Mouse (Mus musculus): ENCODE data around the gene Trim9.

Trim9 gene

DNA sequence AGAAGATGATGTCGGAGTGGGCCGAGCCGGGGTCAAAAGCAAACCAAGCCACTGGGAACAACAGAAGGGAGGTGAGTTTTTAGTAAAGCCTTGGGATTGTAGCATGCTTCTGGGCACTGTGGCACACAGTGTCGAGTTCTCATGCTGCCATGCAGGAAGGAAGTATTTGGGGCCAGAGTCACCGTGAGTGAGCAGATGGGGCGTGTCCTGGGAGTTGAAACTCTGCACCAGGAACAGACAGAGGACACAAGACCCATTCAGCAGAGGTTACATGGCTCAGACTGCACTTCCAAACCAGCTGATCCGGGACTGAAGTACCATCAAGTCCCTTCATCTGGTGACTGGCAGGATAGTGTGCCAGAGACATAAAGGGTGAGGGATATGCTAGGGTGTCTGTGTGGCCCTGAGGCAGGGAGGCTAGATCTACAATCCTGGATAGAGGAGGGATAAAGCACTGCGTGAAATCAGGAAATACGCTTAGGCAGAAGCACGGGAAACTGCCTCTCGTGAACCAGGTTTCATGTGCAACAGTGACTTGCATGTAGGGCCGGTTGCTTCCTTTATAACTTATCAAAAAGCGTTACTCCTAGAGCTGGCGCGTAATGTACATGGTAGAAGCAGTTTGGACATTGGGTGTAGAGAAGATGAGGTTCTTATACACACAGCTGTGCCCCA lies 96.1 kb downstream of the Trim9 start:
- DNase-seq (ENCODE audit: low spot score), result no peak

DNA sequence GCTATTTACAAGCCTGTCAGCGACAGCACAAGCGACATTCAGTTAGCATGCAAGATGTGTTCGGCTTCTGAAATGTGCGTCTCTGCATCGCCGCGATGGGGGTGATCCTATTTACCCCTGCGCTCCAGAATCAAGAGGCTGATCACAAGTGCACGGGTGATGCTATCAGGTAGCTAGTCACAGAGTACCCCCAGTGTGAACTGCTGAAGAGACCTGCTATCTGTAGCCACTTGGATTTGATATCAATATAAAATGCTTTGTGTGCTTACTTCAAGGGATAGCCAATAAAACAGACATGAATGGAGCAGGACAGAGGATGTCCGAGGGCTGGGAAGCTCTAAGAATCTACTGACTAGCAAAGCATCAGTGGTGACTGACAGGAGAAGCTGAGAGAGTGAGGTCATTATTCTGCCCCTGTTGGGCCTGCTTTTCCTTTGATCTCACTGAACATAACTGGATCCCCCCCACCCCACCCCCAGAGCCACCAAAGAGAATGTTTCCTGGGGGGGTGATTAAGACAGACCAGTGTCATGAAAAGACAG lies 97.7 kb downstream of the Trim9 start:
- no peak for DNase-seq (ENCODE audit: low spot score)

DNA sequence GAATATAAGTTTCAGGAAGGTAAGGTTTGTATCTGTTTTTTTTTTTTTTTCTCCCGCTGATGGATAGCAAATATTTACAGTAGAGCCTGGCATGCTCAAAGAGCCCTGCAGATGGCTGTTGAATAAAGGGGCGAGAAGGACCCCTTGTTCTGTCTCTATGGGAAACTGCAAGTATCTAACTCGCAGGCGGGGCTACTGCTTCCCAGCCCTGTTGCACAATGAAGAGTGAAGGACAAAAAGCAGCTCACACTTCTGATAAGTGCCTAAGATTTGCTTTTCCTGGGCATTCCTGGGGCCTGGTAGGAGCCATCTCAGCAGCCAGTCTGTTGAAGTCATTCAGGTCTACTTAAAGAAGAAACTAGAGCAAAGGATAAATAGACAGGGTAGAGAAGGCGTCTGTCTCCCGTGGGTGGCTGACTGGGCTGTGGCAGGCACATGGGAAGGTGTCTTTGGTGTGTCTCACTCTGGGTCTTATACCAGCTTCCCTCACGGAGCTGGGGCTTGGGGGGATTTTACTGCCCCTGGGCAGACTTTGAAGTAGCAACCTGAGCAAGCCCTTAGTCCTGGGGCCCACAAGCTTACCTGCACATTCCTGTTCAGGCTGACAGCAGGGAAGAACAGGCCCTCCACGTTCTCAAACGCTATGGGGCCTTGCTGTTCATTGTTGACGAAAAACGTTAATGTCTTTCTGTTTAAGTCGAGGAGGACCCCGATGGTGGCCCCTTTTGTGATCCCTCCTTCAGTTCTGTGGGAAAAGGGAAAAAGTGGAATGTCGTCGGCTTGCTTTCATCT lies 99.5 kb downstream of the Trim9 start:
- DNase-seq (ENCODE audit: low spot score), result no peak

DNA sequence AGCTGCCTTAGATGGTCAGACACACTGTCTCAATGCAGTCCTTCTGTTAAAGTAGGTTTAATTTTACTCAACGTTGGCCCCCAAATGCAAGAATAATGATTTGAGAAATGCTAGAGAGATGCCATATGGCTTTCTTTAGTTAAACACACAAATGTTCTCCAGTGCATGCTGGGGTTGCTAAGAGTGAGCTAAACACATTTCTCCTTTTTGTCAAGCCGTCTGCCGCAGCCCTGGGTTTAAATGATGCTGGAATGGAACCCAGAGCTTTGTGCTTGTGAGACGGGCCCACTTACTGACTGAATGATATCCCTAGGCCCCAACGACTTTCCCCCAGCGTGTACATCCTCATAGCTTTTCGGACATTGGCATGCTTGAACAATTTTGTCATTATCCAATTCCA lies 104.9 kb downstream of the Trim9 start:
- DNase-seq (ENCODE audit: low spot score), result no peak

DNA sequence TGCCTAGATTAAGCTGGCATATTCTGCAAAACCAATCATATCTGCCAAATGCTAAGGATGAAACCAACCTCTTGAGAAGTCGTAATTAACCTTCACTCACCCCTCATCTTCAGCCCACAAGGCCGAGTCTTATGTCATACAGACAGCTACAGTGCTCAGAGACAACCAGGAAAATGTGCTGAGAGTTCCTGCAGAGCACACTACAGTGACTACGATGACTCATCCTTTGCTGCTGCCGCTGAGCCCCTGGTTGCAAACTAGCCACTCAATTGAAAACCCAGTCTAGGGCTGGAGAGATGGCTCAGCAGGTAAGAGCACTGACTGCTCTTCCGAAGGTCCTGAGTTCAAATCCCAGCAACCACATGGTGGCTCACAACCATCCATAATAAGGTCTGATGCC lies 107.7 kb downstream of the Trim9 start:
- no peak for DNase-seq (ENCODE audit: low spot score)

DNA sequence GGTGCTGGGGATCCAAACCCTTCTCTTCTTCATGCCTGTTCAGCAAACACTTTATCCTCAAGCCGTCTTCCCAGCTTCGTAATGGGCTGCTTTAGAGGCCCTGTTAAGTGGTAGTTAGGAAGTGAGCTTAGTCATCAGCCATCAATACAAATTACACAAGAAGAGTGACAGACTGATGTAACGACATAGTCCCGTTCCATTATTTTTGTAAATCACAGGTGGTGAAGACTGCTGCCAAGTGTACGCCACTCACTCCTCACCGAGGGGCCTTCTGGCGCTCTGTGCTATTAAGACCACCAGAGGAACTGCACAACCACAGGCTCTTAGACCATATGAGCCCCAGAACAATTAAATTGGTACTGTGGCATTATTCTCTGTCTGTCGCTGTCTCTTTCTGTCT lies 108.8 kb downstream of the Trim9 start:
- DNase-seq (ENCODE audit: low spot score), result no peak

DNA sequence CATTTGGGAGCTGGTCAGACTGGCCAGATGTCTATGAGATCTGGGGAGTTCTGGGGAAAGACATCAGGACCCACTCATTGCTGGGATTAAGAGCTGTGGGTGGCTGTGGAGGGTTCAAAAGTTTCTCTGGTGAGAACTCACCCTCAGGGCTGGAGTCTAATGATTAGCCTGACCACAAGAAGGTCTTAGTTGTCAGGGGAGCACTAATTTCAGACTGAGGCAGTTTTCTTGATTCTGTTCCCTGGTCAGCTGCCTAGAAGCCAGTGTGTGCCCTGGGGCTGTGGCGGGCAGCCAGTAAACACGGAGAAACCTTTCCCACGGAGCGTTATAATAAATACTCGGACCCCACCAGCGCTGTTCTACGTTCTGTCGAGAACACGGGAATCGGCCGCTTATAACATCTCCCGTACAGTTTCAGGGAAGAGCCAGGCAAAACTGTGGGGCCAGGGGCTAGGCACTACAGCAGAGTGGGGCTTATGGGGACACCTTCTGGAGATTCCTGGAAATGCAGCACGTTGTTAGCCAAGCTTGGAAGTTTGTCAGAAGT lies 112.4 kb downstream of the Trim9 start:
- DNase-seq (ENCODE audit: low spot score), result no peak

DNA sequence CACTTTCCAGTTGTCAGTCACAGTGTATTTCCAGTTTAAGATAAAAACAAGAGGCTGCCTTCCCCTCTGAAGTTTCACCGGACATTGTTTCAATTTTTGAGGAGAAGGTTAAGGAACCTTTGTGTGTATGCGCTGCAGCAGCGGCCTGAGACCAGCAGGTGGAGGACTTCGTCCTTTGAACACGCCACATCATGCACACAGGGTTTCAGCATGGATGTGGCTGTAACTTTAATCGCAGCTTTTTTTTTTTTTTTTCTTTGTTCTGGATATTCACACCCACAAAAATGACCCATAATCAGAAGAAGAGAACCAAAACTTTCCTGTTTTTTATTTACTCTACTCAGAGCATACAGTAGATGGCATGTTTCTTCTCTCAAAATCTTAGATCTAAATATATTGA lies 113.0 kb downstream of the Trim9 start:
- DNase-seq (ENCODE audit: low spot score), result no peak

DNA sequence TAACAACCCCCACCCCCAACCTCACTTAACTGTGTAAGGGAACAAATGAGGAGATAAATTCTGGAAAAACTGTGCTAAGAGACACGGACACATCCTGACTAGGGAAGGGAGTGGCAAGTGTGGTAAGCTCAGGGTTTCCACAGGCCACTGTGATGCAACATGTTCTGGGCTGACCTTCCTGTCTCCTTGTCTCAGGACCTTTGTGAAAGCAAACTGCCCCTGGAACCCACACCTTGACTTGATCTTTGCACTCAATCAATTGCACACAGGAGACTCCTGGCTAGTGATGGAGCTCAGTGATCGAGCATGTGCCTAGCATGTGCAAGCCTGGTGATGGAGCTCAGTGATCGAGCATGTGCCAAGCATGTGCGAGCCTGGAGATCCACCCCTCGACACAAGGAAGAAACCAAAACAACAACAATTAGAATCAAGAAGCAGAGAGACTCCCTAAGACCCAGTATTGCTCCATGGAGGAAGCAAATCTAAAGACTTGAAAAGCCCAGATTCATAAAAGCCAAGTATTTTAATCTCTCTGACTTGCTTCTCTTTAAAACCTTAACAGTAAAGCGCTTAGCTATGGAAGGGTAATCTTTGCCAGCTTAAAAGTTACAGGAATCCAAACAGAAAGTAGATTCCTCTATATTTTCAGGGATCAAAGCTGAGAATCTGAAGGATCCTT lies 113.6 kb downstream of the Trim9 start:
- no peak for DNase-seq (ENCODE audit: low spot score)

DNA sequence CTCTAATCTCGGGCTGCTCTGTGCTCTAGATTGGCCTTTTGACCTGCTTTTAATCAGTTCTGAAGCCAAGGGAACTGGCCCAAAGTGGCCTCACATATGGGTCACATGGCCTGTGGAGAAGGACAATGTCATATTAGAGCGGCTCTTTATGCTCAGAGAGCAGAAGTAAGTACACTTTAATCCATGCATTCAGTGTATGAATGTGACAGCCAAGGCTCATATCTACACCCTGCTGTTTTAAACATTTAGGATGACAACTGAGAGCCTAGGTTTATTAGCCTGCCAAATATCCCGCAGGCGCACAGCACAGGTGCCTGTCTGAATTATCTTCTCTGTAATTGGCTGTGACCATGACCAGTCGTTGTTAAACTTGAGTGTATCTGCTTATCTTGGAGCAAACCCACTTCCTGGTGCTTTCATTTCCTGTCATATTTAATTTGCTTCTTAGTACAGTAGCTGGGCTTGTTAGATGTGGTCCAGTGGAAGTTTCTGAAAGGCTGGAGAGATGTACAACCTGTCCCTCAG lies 115.3 kb downstream of the Trim9 start:
- DNase-seq (ENCODE audit: low spot score), result no peak

DNA sequence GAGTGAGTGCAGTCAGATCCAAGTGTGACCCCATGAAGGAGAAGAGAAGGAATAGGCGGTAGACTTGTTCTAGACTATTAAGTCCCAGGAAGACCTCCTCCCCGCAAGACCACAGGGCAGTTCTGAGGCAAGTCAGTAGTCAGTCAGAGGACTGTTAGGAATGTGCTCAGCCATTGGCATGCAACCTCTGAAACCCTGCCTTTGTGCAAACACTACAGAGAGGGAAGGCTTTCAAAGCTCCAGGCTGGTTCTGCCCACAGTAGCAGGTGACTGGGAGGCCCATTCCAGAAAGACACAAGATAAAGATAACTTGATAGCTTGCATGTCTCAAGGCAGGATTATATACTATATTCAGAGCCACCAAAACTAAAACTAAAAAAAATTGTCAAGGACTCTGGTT lies 116.1 kb downstream of the Trim9 start, which contains the start of gene Pygl:
TSS of gene Pygl (minus strand) at position 195 of the 400 bp plus-strand sequence.
- no peak for DNase-seq (ENCODE audit: low spot score)

DNA sequence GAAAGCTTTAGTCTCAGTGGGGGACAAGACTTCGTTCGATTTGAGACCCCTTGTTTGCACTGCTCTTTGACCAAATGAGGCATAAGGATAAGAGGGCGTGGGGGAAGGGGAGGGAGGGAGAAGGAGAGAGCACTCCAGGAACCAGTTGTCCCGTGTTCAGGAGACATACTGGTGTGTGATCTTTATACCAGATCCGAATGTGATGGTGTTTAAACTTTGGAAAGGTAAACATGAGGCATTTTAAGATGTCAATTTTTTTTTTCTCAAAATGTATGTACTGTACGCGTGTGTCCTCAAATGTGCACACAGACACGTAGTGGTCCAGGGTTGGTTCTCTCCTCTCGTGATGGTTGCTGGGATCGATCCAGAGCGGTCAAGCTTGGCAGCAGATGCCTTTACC lies 119.3 kb downstream of the Trim9 start:
- no peak for DNase-seq (ENCODE audit: low spot score)

DNA sequence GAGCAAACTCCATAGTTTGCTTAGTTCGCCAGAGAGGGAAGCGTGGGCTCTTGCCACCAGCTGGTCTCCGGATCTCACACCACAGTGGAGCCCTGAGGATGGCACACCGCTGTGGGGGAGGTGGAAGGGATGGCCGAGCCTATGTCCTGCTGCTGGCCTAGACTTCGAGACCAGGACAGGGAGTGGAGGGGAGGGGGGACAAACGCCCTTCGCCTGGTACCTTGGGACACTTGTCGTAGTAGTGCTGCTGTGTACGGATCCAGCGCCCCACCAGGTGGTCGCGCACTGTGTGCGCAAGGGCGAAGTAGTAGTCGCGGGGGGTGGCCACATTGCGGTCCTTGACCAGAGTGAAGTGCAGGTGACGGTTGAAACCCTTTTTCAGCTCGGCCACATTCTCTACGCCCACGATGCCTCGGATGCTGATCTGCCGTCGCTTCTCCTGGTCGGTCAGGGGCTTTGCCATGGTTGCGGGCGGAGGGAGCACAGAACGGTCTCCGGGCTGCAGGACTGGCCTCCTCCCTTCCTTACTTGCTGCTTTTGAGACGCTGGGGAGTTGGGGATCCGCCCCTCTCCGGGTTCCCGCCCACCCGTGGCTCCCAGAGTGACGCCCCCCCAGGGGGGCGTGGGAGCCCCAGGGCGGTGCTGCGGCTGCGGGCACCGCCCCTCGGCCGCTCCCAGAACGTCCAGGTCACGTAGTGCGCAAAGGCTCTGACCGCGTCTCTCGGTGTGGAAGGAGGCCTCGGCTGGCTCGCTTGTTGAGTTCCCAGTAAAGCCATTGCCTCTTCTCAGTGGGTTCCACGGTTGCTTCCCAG lies 120.1 kb downstream of the Trim9 start:
- peak; percentile 85 for DNase-seq (ENCODE audit: low spot score)

DNA sequence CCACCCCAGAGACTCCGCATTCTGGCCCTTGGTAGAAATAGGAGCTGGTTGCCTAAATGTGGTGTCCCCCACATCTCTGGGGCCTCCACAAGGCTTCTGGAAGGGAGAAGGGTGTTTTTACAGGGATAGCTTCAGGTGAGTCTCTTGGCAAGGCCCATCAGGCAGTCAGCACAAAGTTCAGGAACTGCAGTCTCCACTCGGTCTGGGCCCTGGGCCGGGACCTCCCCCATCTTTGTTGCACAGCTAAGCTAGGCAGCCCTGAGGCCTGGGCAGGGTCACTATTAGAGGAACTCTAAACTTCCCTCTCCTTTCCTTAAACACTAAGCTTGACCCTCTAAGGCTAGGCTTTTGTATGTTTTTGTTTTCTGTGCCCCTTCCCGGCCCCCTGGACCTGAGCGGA lies 120.8 kb downstream of the Trim9 start:
- no peak for DNase-seq (ENCODE audit: low spot score)

DNA sequence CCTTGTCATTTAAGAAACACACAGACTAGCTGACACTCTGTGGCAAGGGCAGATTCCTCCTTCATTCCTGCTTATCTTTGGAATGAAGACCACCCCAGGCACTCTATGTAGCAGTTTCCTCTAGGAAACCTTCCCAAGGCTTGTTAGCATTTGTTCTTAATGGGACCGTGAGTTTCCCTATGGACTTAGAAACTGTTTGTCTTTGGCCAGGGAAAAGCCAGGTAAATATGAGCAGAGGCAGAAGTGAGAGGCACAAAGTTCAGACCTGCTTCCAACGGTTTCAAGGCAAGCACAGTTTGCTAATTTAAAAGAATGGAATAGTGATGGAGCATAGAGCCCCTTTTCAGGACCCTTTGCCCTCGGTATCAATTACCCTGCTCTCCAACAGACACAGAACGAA lies 124.1 kb downstream of the Trim9 start:
- no peak for DNase-seq (ENCODE audit: low spot score)

DNA sequence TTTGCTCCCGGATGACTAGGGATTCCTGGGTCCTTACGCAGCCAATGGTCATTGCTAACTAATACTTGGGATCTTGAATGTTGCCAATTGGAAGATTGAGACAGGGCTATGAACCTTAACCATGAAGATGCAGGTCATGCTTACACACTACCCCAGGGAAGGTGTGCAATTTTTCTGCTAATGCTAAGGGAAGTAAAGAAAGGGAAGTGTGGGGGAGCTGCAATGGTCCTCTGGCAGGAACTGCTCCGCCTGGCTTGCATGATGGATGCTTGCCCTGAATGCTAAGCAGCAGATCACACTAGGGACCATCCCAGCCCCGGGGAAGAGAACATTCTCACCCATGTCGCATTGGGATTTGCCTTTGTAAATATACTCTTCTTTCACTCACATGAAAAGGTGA lies 126.0 kb downstream of the Trim9 start:
- no peak for DNase-seq (ENCODE audit: low spot score)

DNA sequence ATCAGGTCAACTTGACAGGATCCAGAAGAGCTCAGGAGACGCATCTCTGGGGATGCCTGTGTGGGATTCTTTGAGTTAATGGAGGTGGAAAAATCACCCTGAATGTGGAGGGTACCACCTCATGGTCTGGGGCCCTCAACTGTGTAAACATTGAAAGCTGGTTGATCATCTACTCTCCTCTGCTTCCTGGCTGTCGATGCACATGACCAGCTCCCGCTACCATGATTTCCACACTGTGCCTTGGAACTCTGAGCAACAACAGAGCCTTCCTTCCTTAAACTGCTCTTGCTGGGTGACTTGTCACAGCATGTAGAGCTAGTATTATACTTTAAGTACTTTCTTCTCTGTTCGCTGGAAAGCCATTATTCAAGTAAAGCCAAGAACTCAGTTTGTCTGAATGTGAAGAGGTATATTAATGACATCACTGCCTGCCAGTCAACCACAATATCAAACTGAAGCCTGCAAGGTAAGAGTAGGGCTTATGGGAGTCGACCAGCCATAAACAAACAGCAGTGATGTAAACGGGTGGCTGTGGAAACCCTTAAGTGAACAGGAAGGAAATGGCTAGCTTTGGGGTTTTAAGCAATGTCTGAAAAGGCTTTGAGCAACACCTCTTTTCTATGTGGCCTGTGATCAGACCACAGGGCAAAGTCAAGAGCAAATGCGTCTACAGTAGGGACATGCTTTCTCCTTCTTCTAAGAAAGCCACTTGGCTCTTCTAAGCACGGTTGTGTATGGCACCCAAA lies 128.4 kb downstream of the Trim9 start:
- no peak for DNase-seq (ENCODE audit: low spot score)

DNA sequence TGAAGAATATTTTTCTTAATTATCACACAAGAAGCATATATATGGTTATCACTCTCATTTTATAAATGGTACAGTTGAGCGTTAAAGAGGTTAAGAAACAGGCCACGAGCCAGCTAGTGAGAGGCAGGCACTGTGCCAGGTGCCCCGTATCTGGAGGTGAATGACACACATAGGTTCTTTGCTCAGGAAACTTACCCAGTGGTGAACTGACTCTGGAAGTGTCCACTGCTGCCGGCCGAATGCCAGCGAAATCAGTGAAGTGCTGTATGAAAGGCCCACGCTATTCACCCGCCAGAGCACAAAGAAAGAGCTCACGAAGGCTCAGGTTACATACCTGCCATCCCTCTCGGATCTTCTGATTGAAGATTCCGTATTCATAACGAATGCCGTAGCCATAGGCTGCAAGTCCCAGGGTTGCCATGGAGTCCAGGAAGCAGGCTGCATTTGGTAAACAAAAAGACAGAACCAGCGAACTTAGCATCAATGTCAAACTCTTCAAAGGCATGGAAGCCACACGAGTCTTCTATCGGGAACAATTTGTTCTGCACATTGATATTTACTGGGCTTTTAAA lies 131.1 kb downstream of the Trim9 start:
- no peak for DNase-seq (ENCODE audit: low spot score)

DNA sequence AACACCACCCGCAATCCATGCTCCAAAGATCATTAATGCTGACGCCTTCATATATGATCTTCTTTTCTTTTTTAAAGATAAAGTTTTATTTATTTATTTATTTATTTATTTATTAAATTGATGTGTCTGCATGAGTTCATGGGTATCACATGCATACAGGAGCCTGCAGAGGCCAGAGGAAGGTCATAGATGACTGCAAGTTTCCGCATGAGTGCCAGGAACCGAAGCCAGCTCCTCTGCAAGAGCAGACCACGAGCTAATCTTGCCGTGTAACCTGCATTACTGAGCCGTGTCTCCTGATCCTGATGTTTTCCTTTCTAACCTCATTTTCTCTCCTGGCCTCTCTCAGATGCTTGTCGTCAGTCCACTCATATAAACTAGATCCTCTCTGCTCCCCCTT lies 133.1 kb downstream of the Trim9 start:
- DNase-seq (ENCODE audit: low spot score), result no peak

DNA sequence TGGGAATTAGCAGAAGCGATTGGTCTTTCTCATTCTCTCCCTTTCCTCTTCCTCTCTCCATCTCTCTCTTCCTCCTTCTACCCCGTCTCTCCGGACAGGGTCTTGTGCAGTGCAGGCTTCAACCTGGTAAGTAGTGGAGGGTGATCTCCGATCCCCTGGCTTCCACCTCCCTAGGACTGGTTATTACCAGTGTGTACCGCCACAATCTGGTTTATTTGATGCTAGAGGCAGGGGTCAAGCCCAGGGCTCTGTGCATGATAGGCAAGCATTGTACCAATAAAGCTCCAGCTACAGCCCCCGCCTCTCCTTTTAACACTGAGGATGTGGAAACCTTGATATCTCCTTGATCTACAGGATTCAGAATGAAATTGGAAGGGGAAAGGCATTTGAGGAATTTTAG lies 133.8 kb downstream of the Trim9 start:
- no peak for DNase-seq (ENCODE audit: low spot score)
